Mouse (Mus musculus): Measurements from ENCODE around the gene Tnip1. TPM values are rescaled to one million over a fixed set of nuclear protein-coding genes. Genes with fewer than 3 reads are reported as not detected.
A peak's percentile ranks its signal among the peaks of the same experiment; 100 is the strongest.
"Not testable (repeated sequence)": the region's sequence is repeated elsewhere in the genome, so short reads cannot be mapped to it uniquely, and the experiment has no call there.

Gene Tnip1
- total RNA-seq, 2 experiments from 2014 or later, result 35.9 to 36.3 TPM

GRCm38 (mm10) chr11:54911671-54912502 is 50.8 kb downstream of the Tnip1 start:
- DNase-seq (ENCODE audit: low spot score), result no peak

- DNase-seq (ENCODE audit: low spot score), result no peak
Observed at GRCm38 (mm10) chr11:54911201-54911600, 51.5 kb downstream of the Tnip1 start.

- DNase-seq (ENCODE audit: low spot score), result no peak
Observed at GRCm38 (mm10) chr11:54910081-54910665, 52.5 kb downstream of the Tnip1 start.

- no peak for DNase-seq (ENCODE audit: low spot score)
Observed at GRCm38 (mm10) chr11:54909273-54909672, 53.4 kb downstream of the Tnip1 start.

GRCm38 (mm10) chr11:54907259-54907658 is 55.5 kb downstream of the Tnip1 start:
- DNase-seq (ENCODE audit: low spot score), result no peak

GRCm38 (mm10) chr11:54906466-54906865 is 56.3 kb downstream of the Tnip1 start:
- no peak for DNase-seq (ENCODE audit: low spot score)

- DNase-seq (ENCODE audit: low spot score), result peak; percentile 43
Observed at GRCm38 (mm10) chr11:54905931-54906330, 56.8 kb downstream of the Tnip1 start.

- DNase-seq (ENCODE audit: low spot score), result no peak
Observed at GRCm38 (mm10) chr11:54905086-54905485, 57.6 kb downstream of the Tnip1 start.

GRCm38 (mm10) chr11:54903940-54904706 is 58.6 kb downstream of the Tnip1 start:
- DNase-seq (ENCODE audit: low spot score), result no peak

- no peak for DNase-seq (ENCODE audit: low spot score)
Observed at GRCm38 (mm10) chr11:54903339-54903738, 59.4 kb downstream of the Tnip1 start.

GRCm38 (mm10) chr11:54902333-54903323 is 60.1 kb downstream of the Tnip1 start, which contains the start of gene Gpx3:
Gene Gpx3 (plus strand): TSS chr11:54902453.
- DNase-seq (ENCODE audit: low spot score), result peak; percentile 88

- DNase-seq (ENCODE audit: low spot score), result no peak
Observed at GRCm38 (mm10) chr11:54899657-54900056, 63.1 kb downstream of the Tnip1 start.

- DNase-seq (ENCODE audit: low spot score), result no peak
Observed at GRCm38 (mm10) chr11:54897470-54897869, 65.2 kb downstream of the Tnip1 start.

- DNase-seq (ENCODE audit: low spot score), result not testable (repeated sequence)
Observed at GRCm38 (mm10) chr11:54896646-54897045, 66.1 kb downstream of the Tnip1 start.

- DNase-seq (ENCODE audit: low spot score), result no peak
Observed at GRCm38 (mm10) chr11:54894589-54894988, 68.1 kb downstream of the Tnip1 start.

- DNase-seq (ENCODE audit: low spot score), result no peak
Observed at GRCm38 (mm10) chr11:54892091-54892490, 70.6 kb downstream of the Tnip1 start.

- DNase-seq (ENCODE audit: low spot score), result no peak
Observed at GRCm38 (mm10) chr11:54891341-54891740, 71.4 kb downstream of the Tnip1 start.

GRCm38 (mm10) chr11:54887927-54888326 is 74.8 kb downstream of the Tnip1 start:
- DNase-seq (ENCODE audit: low spot score), result no peak

- no peak for DNase-seq (ENCODE audit: low spot score)
Observed at GRCm38 (mm10) chr11:54885406-54885805, 77.3 kb downstream of the Tnip1 start.

GRCm38 (mm10) chr11:54884937-54885336 is 77.8 kb downstream of the Tnip1 start:
- peak; percentile 88 for DNase-seq (ENCODE audit: low spot score)
